21 mouse cellular contexts compared by ENCODE assay signal in genomic region chr3:51756283-51756682, GRCm38 (mm10).
"Had no signal": no experiment of that assay in that cellular context is flagged by ENCODE, and none has a peak within 500 bp of the region (broad histone marks: within the 10 kb centered on the region; RNA-seq: fewer than 3 reads in every experiment).

No protein-coding gene starts in this region.

- H3K9ac ChIP-seq: limb, embryonic 13.5 days; liver, embryonic 12.5 days; liver, embryonic 15.5 days; lung, embryonic 15.5 days; midbrain, embryonic 12.5 days; midbrain, embryonic 15.5 days; neural tube, embryonic 12.5 days; neural tube, embryonic 15.5 days had no signal

- DNase-seq: kidney, adult 2 months; kidney, postnatal 25 days; layer of hippocampus, adult 9-11 months; liver; right cerebral cortex, adult 18-20 months; right cerebral cortex, postnatal 14 days; right cerebral cortex, postnatal 4 days; thymus, postnatal 25 days had no signal

- H3K36me3 ChIP-seq: limb, embryonic 10.5 days; limb, embryonic 13.5 days; liver, embryonic 12.5 days; liver, embryonic 15.5 days; lung, embryonic 15.5 days; midbrain, embryonic 12.5 days; midbrain, embryonic 15.5 days; neural tube, embryonic 12.5 days; neural tube, embryonic 15.5 days had no signal

- ATAC-seq: inflammation-experienced regulatory T-cells, adult 6 months; intestine, embryonic 16.5 days; liver, embryonic 12.5 days; midbrain, embryonic 15.5 days had no signal

- H3K4me2 ChIP-seq: limb, embryonic 13.5 days; liver, embryonic 12.5 days; liver, embryonic 15.5 days; lung, embryonic 15.5 days; midbrain, embryonic 12.5 days; midbrain, embryonic 15.5 days; neural tube, embryonic 12.5 days; neural tube, embryonic 15.5 days had no signal

- H3K9me3 ChIP-seq: limb, embryonic 10.5 days; limb, embryonic 13.5 days; liver, embryonic 12.5 days; liver, embryonic 15.5 days; lung, embryonic 15.5 days; midbrain, embryonic 12.5 days; midbrain, embryonic 15.5 days; neural tube, embryonic 12.5 days; neural tube, embryonic 15.5 days had no signal

- H3K27ac ChIP-seq: kidney, postnatal 0 days; layer of hippocampus, adult 2 months; limb, embryonic 10.5 days; limb, embryonic 13.5 days; liver, embryonic 12.5 days; liver, embryonic 15.5 days; lung, embryonic 15.5 days; midbrain, embryonic 12.5 days; midbrain, embryonic 15.5 days; neural tube, embryonic 12.5 days; neural tube, embryonic 15.5 days had no signal

- H3K27me3 ChIP-seq: limb, embryonic 13.5 days; liver, embryonic 12.5 days; liver, embryonic 15.5 days; lung, embryonic 15.5 days; midbrain, embryonic 12.5 days; midbrain, embryonic 15.5 days; neural tube, embryonic 12.5 days; neural tube, embryonic 15.5 days had no signal

- H3K4me3 ChIP-seq: layer of hippocampus, adult 2 months; limb, embryonic 10.5 days; limb, embryonic 13.5 days; liver, embryonic 12.5 days; liver, embryonic 15.5 days; lung, embryonic 15.5 days; midbrain, embryonic 12.5 days; midbrain, embryonic 15.5 days; neural tube, embryonic 12.5 days; neural tube, embryonic 15.5 days had no signal
